Mouse (Mus musculus): ENCODE data around the gene Psmc1. TPM values are rescaled to one million over a fixed set of nuclear protein-coding genes. Genes with fewer than 3 reads are reported as not detected.

The Psmc1 gene
- polyA plus RNA-seq, 1 experiment from 2014 or later = 198 TPM

- H3K36me3 ChIP-seq (ENCODE audit: control insufficient read depth, insufficient read depth, low read length) = peaks cover 81% of the 10 kb centered on the region
- no peak overlapping the region for H3K27ac ChIP-seq (replicated peaks in 1 of 2; ENCODE audit: control insufficient read depth in 1 of 2, insufficient read depth in 1 of 2, low read depth in 2 of 2, low read length in 2 of 2)
- 32% methylated on average over 8 of the region's 8 CpGs for WGBS
- H3K9me3 ChIP-seq (ENCODE audit: control insufficient read depth, low read length) = no peaks in the 10 kb centered on the region
- no peak overlapping the region for H3K4me3 ChIP-seq (ENCODE audit: control insufficient read depth in 1 of 2, insufficient read depth in 1 of 2, low read depth in 1 of 2, low read length in 2 of 2)
- peaks cover 14 to 19% of the 10 kb centered on the region in 2 experiments for H3K4me1 ChIP-seq (ENCODE audit: control insufficient read depth in 2 of 2, insufficient read depth in 2 of 2, low read length in 2 of 2)
- ATAC-seq (ENCODE audit: insufficient number of reproducible peaks, insufficient read depth, low FRiP score, low read depth) = no peak
- no peaks in the 10 kb centered on the region for H3K27me3 ChIP-seq (ENCODE audit: control insufficient read depth, insufficient read depth, low read length)
- no peak overlapping the region for H3K9ac ChIP-seq (ENCODE audit: low read length)
- no peak overlapping the region for H3K4me2 ChIP-seq (ENCODE audit: low read length)
Observed at GRCm38 (mm10) chr12:100131655-100132054, 21.7 kb downstream of the Psmc1 start.

GRCm38 (mm10) chr12:100134395-100134936 lies 24.5 kb downstream of the Psmc1 start:
- H3K27me3 ChIP-seq (ENCODE audit: control insufficient read depth, insufficient read depth, low read length) = no peaks in the 10 kb centered on the region
- H3K36me3 ChIP-seq (ENCODE audit: control insufficient read depth, insufficient read depth, low read length) = peaks cover 94% of the 10 kb centered on the region
- no peak overlapping the region for H3K9ac ChIP-seq (ENCODE audit: low read length)
- no peak overlapping the region for H3K27ac ChIP-seq (replicated peaks in 1 of 2; ENCODE audit: control insufficient read depth in 1 of 2, insufficient read depth in 1 of 2, low read depth in 2 of 2, low read length in 2 of 2)
- H3K4me2 ChIP-seq (ENCODE audit: low read length) = no peak overlapping the region
- no peaks in the 10 kb centered on the region for H3K4me1 ChIP-seq (ENCODE audit: control insufficient read depth in 2 of 2, insufficient read depth in 2 of 2, low read length in 2 of 2)
- 73% methylated on average over 11 of the region's 11 CpGs for WGBS
- ATAC-seq (ENCODE audit: insufficient number of reproducible peaks, insufficient read depth, low FRiP score, low read depth) = no peak
- no peaks in the 10 kb centered on the region for H3K9me3 ChIP-seq (ENCODE audit: control insufficient read depth, low read length)
- no peak overlapping the region for H3K4me3 ChIP-seq (ENCODE audit: control insufficient read depth in 1 of 2, insufficient read depth in 1 of 2, low read depth in 1 of 2, low read length in 2 of 2)

DNA sequence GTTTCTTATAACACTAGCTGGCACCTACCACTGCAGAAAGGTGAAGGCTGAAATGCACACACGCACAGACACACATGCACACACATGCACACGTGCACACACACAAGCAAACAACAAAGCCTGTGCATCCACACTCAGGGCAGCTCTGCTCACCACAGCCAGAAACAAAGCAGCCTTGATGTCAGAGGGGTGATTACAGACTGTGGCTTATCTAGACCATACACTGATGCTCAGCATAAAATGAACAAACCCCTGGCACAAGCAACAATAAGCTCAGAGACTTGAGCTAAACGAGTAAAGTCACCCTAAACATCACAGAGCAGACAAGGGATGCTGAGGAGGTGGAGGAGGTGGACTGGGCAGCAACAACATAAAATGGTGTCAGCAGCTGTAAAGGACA lies 25.2 kb downstream of the Psmc1 start:
- H3K36me3 ChIP-seq (ENCODE audit: control insufficient read depth, insufficient read depth, low read length) = peaks cover 94% of the 10 kb centered on the region
- no peak for ATAC-seq (ENCODE audit: insufficient number of reproducible peaks, insufficient read depth, low FRiP score, low read depth)
- H3K4me1 ChIP-seq (ENCODE audit: control insufficient read depth in 2 of 2, insufficient read depth in 2 of 2, low read length in 2 of 2) = no peaks in the 10 kb centered on the region
- no peak overlapping the region for H3K27ac ChIP-seq (replicated peaks in 1 of 2; ENCODE audit: control insufficient read depth in 1 of 2, insufficient read depth in 1 of 2, low read depth in 2 of 2, low read length in 2 of 2)
- no peaks in the 10 kb centered on the region for H3K27me3 ChIP-seq (ENCODE audit: control insufficient read depth, insufficient read depth, low read length)
- no peak overlapping the region for H3K4me2 ChIP-seq (ENCODE audit: low read length)
- no peak overlapping the region for H3K4me3 ChIP-seq (ENCODE audit: control insufficient read depth in 1 of 2, insufficient read depth in 1 of 2, low read depth in 1 of 2, low read length in 2 of 2)
- no peak overlapping the region for H3K9ac ChIP-seq (ENCODE audit: low read length)
- WGBS = 74% methylated on average over 3 of the region's 3 CpGs
- H3K9me3 ChIP-seq (ENCODE audit: control insufficient read depth, low read length) = no peaks in the 10 kb centered on the region

DNA sequence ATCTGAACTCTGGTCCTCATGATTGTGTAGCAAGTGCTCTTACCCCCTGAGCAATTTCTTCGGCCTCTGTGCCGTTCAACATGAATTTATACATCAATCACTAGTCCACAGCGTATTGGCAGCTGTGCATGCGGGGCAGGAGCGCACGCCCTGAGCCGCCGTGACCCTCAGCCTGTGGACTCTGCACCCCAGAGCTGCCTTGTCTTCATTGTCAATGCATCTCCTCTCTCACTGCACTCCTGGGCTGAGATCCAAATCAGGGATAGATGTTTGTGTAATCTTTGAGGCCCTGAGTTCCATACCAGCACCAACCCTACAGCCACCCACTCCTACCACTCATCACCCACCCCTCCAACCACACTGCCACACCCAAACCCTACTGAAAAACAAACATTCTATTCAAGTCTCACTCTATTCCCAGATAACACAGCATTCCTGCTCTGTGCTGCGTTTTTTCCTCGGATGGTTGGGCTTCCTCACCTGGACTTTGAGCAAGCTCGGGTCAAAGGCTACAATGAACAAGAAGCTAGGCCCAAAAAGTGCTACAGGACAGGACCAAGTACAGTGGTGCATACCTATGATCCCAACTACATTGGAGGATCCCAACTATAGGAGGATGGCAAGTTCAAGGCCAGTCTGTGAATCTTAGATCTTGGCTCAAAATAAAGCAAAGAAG lies 33.0 kb downstream of the Psmc1 start:
- WGBS = 89% methylated on average over 11 of the region's 11 CpGs
- Histone ChIP-seq H3K9ac (ENCODE audit: low read length) (no peak overlapping the region), H3K4me1 (ENCODE audit: control insufficient read depth in 2 of 2, insufficient read depth in 2 of 2, low read length in 2 of 2) (0 out of 4 replicates have a peak, but pooled peaks cover 0 to 2% of the 10 kb centered on the region in 2 experiments), H3K36me3 (ENCODE audit: control insufficient read depth, insufficient read depth, low read length) (peaks cover 100% of the 10 kb centered on the region), H3K4me2 (ENCODE audit: low read length) (no peak overlapping the region), H3K27me3 (ENCODE audit: control insufficient read depth, insufficient read depth, low read length) (no peaks in the 10 kb centered on the region), H3K27ac (replicated peaks in 1 of 2; ENCODE audit: control insufficient read depth in 1 of 2, insufficient read depth in 1 of 2, low read depth in 2 of 2, low read length in 2 of 2) (no peak overlapping the region), H3K9me3 (ENCODE audit: control insufficient read depth, low read length) (no peaks in the 10 kb centered on the region), H3K4me3 (ENCODE audit: control insufficient read depth in 1 of 2, insufficient read depth in 1 of 2, low read depth in 1 of 2, low read length in 2 of 2) (no peak overlapping the region)
- no peak for ATAC-seq (ENCODE audit: insufficient number of reproducible peaks, insufficient read depth, low FRiP score, low read depth)

DNA sequence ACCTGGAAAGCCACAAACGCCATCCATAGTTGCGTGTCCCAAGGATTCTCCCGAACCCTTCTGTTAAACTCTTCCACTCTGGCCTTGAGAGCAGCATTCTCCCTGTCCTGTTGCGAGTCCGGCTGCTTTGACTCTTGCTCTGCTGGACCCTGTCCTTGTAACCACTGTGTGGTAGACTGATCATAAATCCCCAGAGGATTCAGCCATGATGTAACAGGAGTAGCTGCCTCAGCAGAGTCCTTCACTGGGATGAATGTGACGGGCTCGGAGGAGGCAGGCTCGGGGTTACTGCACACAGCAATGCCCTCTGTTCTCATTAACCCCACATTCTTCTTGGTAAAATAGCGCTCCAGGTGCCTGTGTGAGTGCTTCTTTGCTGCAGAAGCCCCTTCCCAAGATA lies 33.8 kb downstream of the Psmc1 start:
- WGBS = 93% methylated on average over 9 of the region's 9 CpGs
- no peak for ATAC-seq (ENCODE audit: insufficient number of reproducible peaks, insufficient read depth, low FRiP score, low read depth)
- Histone ChIP-seq H3K27me3 (ENCODE audit: control insufficient read depth, insufficient read depth, low read length) (no peaks in the 10 kb centered on the region), H3K36me3 (ENCODE audit: control insufficient read depth, insufficient read depth, low read length) (peaks cover 100% of the 10 kb centered on the region), H3K4me1 (ENCODE audit: control insufficient read depth in 2 of 2, insufficient read depth in 2 of 2, low read length in 2 of 2) (0 out of 4 replicates have a peak, but pooled peaks cover 0 to 2% of the 10 kb centered on the region in 2 experiments), H3K4me2 (ENCODE audit: low read length) (no peak overlapping the region), H3K9ac (ENCODE audit: low read length) (no peak overlapping the region), H3K27ac (replicated peaks in 1 of 2; ENCODE audit: control insufficient read depth in 1 of 2, insufficient read depth in 1 of 2, low read depth in 2 of 2, low read length in 2 of 2) (no peak overlapping the region), H3K9me3 (ENCODE audit: control insufficient read depth, low read length) (no peaks in the 10 kb centered on the region), H3K4me3 (ENCODE audit: control insufficient read depth in 1 of 2, insufficient read depth in 1 of 2, low read depth in 1 of 2, low read length in 2 of 2) (no peak overlapping the region)

DNA sequence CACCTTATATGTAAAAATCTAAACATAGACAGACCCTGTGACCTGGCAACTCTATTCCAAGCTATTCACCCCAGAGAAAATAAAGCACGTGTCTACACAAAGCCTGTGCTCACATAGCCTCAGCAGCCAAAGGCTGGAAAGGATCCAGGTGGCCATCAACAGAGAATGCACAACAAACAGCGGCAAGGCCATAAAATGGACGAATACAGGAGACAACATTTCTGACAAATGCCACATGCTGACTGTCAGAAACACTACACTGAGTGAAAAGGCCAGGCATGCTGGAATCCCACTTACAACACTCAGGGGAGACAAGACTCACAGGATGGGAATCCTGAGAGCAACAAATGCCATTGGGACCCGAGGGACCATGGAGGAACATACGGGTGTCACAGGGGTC lies 34.3 kb downstream of the Psmc1 start:
- no peak for ATAC-seq (ENCODE audit: insufficient number of reproducible peaks, insufficient read depth, low FRiP score, low read depth)
- Histone ChIP-seq H3K9me3 (ENCODE audit: control insufficient read depth, low read length) (no peaks in the 10 kb centered on the region), H3K4me3 (ENCODE audit: control insufficient read depth in 1 of 2, insufficient read depth in 1 of 2, low read depth in 1 of 2, low read length in 2 of 2) (no peak overlapping the region), H3K27ac (replicated peaks in 1 of 2; ENCODE audit: control insufficient read depth in 1 of 2, insufficient read depth in 1 of 2, low read depth in 2 of 2, low read length in 2 of 2) (no peak overlapping the region), H3K36me3 (ENCODE audit: control insufficient read depth, insufficient read depth, low read length) (peaks cover 100% of the 10 kb centered on the region), H3K9ac (ENCODE audit: low read length) (no peak overlapping the region), H3K27me3 (ENCODE audit: control insufficient read depth, insufficient read depth, low read length) (no peaks in the 10 kb centered on the region), H3K4me2 (ENCODE audit: low read length) (no peak overlapping the region), H3K4me1 (ENCODE audit: control insufficient read depth in 2 of 2, insufficient read depth in 2 of 2, low read length in 2 of 2) (0 out of 4 replicates have a peak, but pooled peaks cover 0 to 2% of the 10 kb centered on the region in 2 experiments)
- 73% methylated on average over 5 of the region's 5 CpGs for WGBS

DNA sequence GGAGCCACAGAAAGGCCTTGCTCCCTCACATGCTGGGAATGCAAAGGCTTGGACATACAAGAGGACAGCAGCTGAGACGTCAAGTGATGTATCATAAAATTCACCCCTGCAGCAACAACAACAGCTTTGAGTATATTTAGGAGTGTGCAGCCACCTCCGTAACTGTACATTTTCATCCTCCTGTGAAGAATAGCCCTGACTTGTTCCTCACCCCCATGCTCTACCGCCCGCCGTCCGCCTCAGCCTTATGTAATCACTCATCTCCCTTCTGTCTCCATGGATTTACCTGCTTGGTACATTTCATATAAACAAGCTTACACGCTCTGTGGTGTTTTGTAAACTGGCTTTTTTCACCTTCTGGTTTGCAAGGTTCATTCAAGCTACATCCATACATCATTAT lies 42.5 kb downstream of the Psmc1 start:
- no peak overlapping the region for H3K27ac ChIP-seq (replicated peaks in 1 of 2; ENCODE audit: control insufficient read depth in 1 of 2, insufficient read depth in 1 of 2, low read depth in 2 of 2, low read length in 2 of 2)
- H3K9me3 ChIP-seq (ENCODE audit: control insufficient read depth, low read length) = no peaks in the 10 kb centered on the region
- no peak overlapping the region for H3K4me2 ChIP-seq (ENCODE audit: low read length)
- no peaks in the 10 kb centered on the region for H3K27me3 ChIP-seq (ENCODE audit: control insufficient read depth, insufficient read depth, low read length)
- peaks cover 41% of the 10 kb centered on the region for H3K36me3 ChIP-seq (ENCODE audit: control insufficient read depth, insufficient read depth, low read length)
- 87% methylated on average over 7 of the region's 7 CpGs for WGBS
- no peak for ATAC-seq (ENCODE audit: insufficient number of reproducible peaks, insufficient read depth, low FRiP score, low read depth)
- H3K4me1 ChIP-seq (ENCODE audit: control insufficient read depth in 2 of 2, insufficient read depth in 2 of 2, low read length in 2 of 2) = no peaks in the 10 kb centered on the region
- H3K9ac ChIP-seq (ENCODE audit: low read length) = no peak overlapping the region
- no peak overlapping the region for H3K4me3 ChIP-seq (ENCODE audit: control insufficient read depth in 1 of 2, insufficient read depth in 1 of 2, low read depth in 1 of 2, low read length in 2 of 2)
